Mouse (Mus musculus): ENCODE measurements around the gene Bloc1s3. TPM values are rescaled to one million over a fixed set of nuclear protein-coding genes. Genes with fewer than 3 reads are reported as not detected.
"Not testable (repeated sequence)": the region's sequence is repeated elsewhere in the genome, so short reads cannot be mapped to it uniquely, and the experiment has no call there.

Gene Bloc1s3
- polyA plus RNA-seq, 1 experiment from 2014 or later: 4.1 TPM

GRCm38 (mm10) chr7:19512353-19512752 is 4.2 kb upstream of the Bloc1s3 start:
- 84% methylated on average over 6 of the region's 6 CpGs for WGBS
- Histone ChIP-seq H3K9ac (no peak overlapping the region), H3K27me3 (peaks cover 11% of the 10 kb centered on the region), H3K9me3 (no peaks in the 10 kb centered on the region), H3K36me3 (no peaks in the 10 kb centered on the region), H3K27ac (no peak overlapping the region), H3K4me1 (peaks cover 11% of the 10 kb centered on the region), H3K4me3 (no peak overlapping the region), H3K4me2 (replicated peaks) (no peak overlapping the region)
- ATAC-seq (ENCODE audit: insufficient number of reproducible peaks, insufficient read depth, low FRiP score, low TSS enrichment): no peak

GRCm38 (mm10) chr7:19511934-19512333 is 3.8 kb upstream of the Bloc1s3 start:
- ATAC-seq (ENCODE audit: insufficient number of reproducible peaks, insufficient read depth, low FRiP score, low TSS enrichment); H3K27me3 ChIP-seq: not testable (repeated sequence)

GRCm38 (mm10) chr7:19509786-19510185 is 1.6 kb upstream of the Bloc1s3 start:
- 91% methylated on average over 7 of the region's 7 CpGs for WGBS
- Histone ChIP-seq H3K4me3 (peak overlapping the region; percentile 82; the same call in 1 of the 2 replicates), H3K4me1 (peaks cover 14% of the 10 kb centered on the region), H3K9me3 (no peaks in the 10 kb centered on the region), H3K27me3 (no peaks in the 10 kb centered on the region), H3K4me2 (replicated peaks) (peak overlapping the region; percentile 79), H3K9ac (no peak overlapping the region), H3K27ac (no peak overlapping the region), H3K36me3 (no peaks in the 10 kb centered on the region)
- ATAC-seq (ENCODE audit: insufficient number of reproducible peaks, insufficient read depth, low FRiP score, low TSS enrichment): no peak

More at GRCm38 (mm10) chr7:19511934-19512333, 3.8 kb upstream of the Bloc1s3 start:
- not testable (repeated sequence) for H3K4me3 ChIP-seq; H3K9ac ChIP-seq; H3K27ac ChIP-seq; H3K36me3 ChIP-seq; H3K9me3 ChIP-seq; H3K4me2 ChIP-seq (replicated peaks)
- WGBS: 94% methylated on average over 6 of the region's 7 CpGs
- H3K4me1 ChIP-seq: peaks cover 11% of the 10 kb centered on the region

GRCm38 (mm10) chr7:19508924-19509568 is 879 bp upstream of the Bloc1s3 start:
- 8% methylated on average over 15 of the region's 15 CpGs for WGBS
- Histone ChIP-seq H3K4me3 (peak overlapping the region; percentile 82), H3K9ac (peak overlapping the region; percentile 79), H3K27me3 (no peaks in the 10 kb centered on the region), H3K4me1 (peaks cover 14% of the 10 kb centered on the region), H3K9me3 (no peaks in the 10 kb centered on the region), H3K27ac (peak overlapping the region; percentile 57; the same call in 1 of the 2 replicates), H3K4me2 (replicated peaks) (peak overlapping the region; percentile 79), H3K36me3 (no peaks in the 10 kb centered on the region)
- ATAC-seq (ENCODE audit: insufficient number of reproducible peaks, insufficient read depth, low FRiP score, low TSS enrichment): no peak

GRCm38 (mm10) chr7:19507612-19507981 is 570 bp downstream of the Bloc1s3 start:
- 5% methylated on average over 18 of the region's 18 CpGs for WGBS
- no peaks in the 10 kb centered on the region for H3K9me3 ChIP-seq

GRCm38 (mm10) chr7:19506969-19507611 is 1.1 kb downstream of the Bloc1s3 start:
- Histone ChIP-seq H3K9me3 (no peaks in the 10 kb centered on the region), H3K27me3 (no peaks in the 10 kb centered on the region), H3K36me3 (no peaks in the 10 kb centered on the region), H3K9ac (peak overlapping the region; percentile 79), H3K4me2 (replicated peaks) (peak overlapping the region; percentile 79), H3K27ac (peak overlapping the region; percentile 52; the same call in 1 of the 2 replicates), H3K4me3 (peak overlapping the region; percentile 82), H3K4me1 (peaks cover 14% of the 10 kb centered on the region)
- ATAC-seq (ENCODE audit: insufficient number of reproducible peaks, insufficient read depth, low FRiP score, low TSS enrichment): no peak
- under 1% methylated on average over 70 of the region's 71 CpGs for WGBS

More at GRCm38 (mm10) chr7:19507612-19507981, 570 bp downstream of the Bloc1s3 start:
- Histone ChIP-seq H3K27ac (peak overlapping the region; percentile 52; the same call in 1 of the 2 replicates), H3K4me3 (peak overlapping the region; percentile 82), H3K36me3 (no peaks in the 10 kb centered on the region), H3K4me1 (peaks cover 14% of the 10 kb centered on the region), H3K27me3 (no peaks in the 10 kb centered on the region), H3K4me2 (replicated peaks) (peak overlapping the region; percentile 79), H3K9ac (peak overlapping the region; percentile 79)
- no peak for ATAC-seq (ENCODE audit: insufficient number of reproducible peaks, insufficient read depth, low FRiP score, low TSS enrichment)

GRCm38 (mm10) chr7:19506326-19506725 is 1.8 kb downstream of the Bloc1s3 start:
- no peak overlapping the region for H3K27ac ChIP-seq
- H3K4me2 ChIP-seq (replicated peaks): peak overlapping the region; percentile 79
- no peaks in the 10 kb centered on the region for H3K27me3 ChIP-seq
- H3K36me3 ChIP-seq: no peaks in the 10 kb centered on the region
- H3K9ac ChIP-seq: peak overlapping the region; percentile 79; the same call in 1 of the 2 replicates
- no peak for ATAC-seq (ENCODE audit: insufficient number of reproducible peaks, insufficient read depth, low FRiP score, low TSS enrichment)
- H3K4me1 ChIP-seq: peaks cover 14% of the 10 kb centered on the region
- WGBS: 33% methylated on average over 6 of the region's 6 CpGs
- peak overlapping the region; percentile 82; the same call in 1 of the 2 replicates for H3K4me3 ChIP-seq
- H3K9me3 ChIP-seq: no peaks in the 10 kb centered on the region

GRCm38 (mm10) chr7:19503481-19504068 is 4.6 kb downstream of the Bloc1s3 start:
- Histone ChIP-seq H3K27ac (no peak overlapping the region), H3K4me1 (peaks cover 6% of the 10 kb centered on the region), H3K4me2 (replicated peaks) (no peak overlapping the region), H3K4me3 (no peak overlapping the region), H3K36me3 (no peaks in the 10 kb centered on the region), H3K27me3 (no peaks in the 10 kb centered on the region), H3K9ac (no peak overlapping the region), H3K9me3 (no peaks in the 10 kb centered on the region)
- WGBS: 39% methylated on average over 5 of the region's 5 CpGs
- ATAC-seq (ENCODE audit: insufficient number of reproducible peaks, insufficient read depth, low FRiP score, low TSS enrichment): no peak

- Histone ChIP-seq H3K27me3 (no peaks in the 10 kb centered on the region), H3K9me3 (no peaks in the 10 kb centered on the region), H3K36me3 (no peaks in the 10 kb centered on the region), H3K4me2 (replicated peaks) (no peak overlapping the region), H3K9ac (no peak overlapping the region), H3K4me1 (peaks cover under 1% of the 10 kb centered on the region; the same call in 1 of the 2 replicates), H3K27ac (no peak overlapping the region), H3K4me3 (no peak overlapping the region)
- no peak for ATAC-seq (ENCODE audit: insufficient number of reproducible peaks, insufficient read depth, low FRiP score, low TSS enrichment)
- 60% methylated on average over 4 of the region's 4 CpGs for WGBS
Measured at GRCm38 (mm10) chr7:19501658-19502057, 6.5 kb downstream of the Bloc1s3 start.

GRCm38 (mm10) chr7:19500420-19501363 is 7.5 kb downstream of the Bloc1s3 start:
- WGBS: 72% methylated on average over 12 of the region's 12 CpGs
- Histone ChIP-seq H3K27me3 (no peaks in the 10 kb centered on the region), H3K9ac (no peak overlapping the region), H3K36me3 (no peaks in the 10 kb centered on the region), H3K4me1 (no peaks in the 10 kb centered on the region), H3K27ac (no peak overlapping the region), H3K4me2 (replicated peaks) (no peak overlapping the region), H3K9me3 (no peaks in the 10 kb centered on the region), H3K4me3 (no peak overlapping the region)
- ATAC-seq (ENCODE audit: insufficient number of reproducible peaks, insufficient read depth, low FRiP score, low TSS enrichment): no peak

GRCm38 (mm10) chr7:19498326-19498725 is 9.8 kb downstream of the Bloc1s3 start:
- H3K4me1 ChIP-seq: peaks cover 3% of the 10 kb centered on the region; the same call in 1 of the 2 replicates
- H3K9ac ChIP-seq: no peak overlapping the region
- WGBS: 63% methylated on average over 4 of the region's 4 CpGs
- no peak for ATAC-seq (ENCODE audit: insufficient number of reproducible peaks, insufficient read depth, low FRiP score, low TSS enrichment)
- H3K27me3 ChIP-seq: peaks cover 11% of the 10 kb centered on the region; the same call in 1 of the 2 replicates
- no peak overlapping the region for H3K4me3 ChIP-seq
- no peaks in the 10 kb centered on the region for H3K36me3 ChIP-seq
- H3K9me3 ChIP-seq: no peaks in the 10 kb centered on the region
- H3K27ac ChIP-seq: no peak overlapping the region
- H3K4me2 ChIP-seq (replicated peaks): no peak overlapping the region

All from embryonic facial prominence, embryonic 12.5 days (tissue).